Mouse (Mus musculus): Measurements from ENCODE around the gene Pus7. TPM values are rescaled to one million over a fixed set of nuclear protein-coding genes. Genes with fewer than 3 reads are reported as not detected.

The Pus7 gene
- polyA plus RNA-seq, 1 experiment: 32.6 TPM

DNA sequence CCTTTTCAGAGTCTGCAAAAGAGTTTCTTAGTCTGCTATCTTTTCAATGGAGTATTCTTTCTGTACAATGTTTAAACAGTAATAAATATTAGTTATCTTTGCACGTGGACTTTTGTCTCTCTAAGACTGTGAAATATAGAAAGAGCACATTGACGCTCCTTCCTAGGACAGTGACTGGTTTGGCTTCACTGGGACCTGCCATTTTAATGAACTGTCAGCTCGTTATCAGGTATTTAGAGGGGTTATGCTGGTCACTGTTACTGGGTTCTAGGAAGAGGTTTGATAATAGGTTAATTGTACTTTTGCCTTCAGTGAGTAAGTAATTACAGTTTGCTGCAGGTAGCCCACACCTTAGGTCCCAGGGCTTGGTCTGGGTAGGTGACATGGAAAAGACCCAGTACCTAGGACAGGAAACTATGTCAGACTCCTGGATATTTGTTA is 4.9 kb upstream of the Pus7 start:
- H3K27ac ChIP-seq (ENCODE audit: insufficient read depth, low read length): no peak overlapping the region
- H3K4me3 ChIP-seq (ENCODE audit: insufficient read depth, low read length): peak overlapping the region; percentile 76
- no peaks in the 10 kb centered on the region for H3K4me1 ChIP-seq (ENCODE audit: control insufficient read depth, insufficient read depth, low read length)
- TF ChIP-seq CTCF (IDR thresholded peaks at IDR 0.05; ENCODE audit: borderline replicate concordance, insufficient read depth, low read length) (no peak), POLR2A (IDR thresholded peaks at IDR 0.05; ENCODE audit: low read depth, low read length) (no peak)

DNA sequence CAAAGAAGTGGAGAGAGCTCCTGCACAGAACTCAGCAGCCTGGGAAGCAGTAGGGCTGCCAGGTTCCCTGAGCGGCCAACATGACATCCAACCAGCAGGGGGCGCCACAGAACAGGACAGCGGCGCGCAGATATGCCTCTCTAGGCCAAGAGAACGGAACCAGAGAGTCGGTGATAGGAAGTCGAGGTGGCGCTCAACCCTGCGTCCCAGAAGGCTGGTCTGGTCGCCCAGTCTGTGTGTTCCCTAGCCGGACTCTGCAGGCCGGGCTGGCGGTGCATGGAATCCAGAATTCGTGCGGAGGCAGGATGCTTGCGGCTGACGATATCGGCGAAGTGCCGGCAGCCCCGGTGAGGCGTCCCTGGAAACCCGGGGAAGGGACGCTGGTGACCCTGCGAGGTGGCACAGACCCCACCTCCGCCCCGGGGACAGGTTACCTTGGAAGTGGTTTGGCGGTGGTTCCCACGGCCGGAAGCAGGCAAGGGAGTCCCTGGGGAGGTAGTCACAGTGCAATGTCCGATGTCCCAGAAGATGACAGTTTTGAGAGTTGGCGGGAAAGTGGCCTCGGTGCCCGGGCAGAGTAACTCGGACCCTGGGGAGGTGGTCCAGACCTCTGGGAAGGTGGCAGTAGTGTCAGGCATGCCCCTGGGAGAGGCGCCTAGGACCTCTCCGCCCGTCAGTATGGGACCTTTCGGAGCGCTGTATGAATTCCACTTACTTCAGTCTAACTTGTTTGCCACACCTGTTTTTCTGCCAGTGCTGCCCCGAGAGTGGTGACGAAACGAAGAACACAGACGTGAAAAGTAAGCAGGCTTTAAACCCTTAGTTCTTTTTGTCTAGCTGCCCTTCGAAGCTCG is 4.3 kb upstream of the Pus7 start, which contains the start of gene Rint1:
Gene Rint1, plus strand, starts transcription at position 176 of the 854 bp plus-strand sequence.
- Histone ChIP-seq H3K4me1 (ENCODE audit: control insufficient read depth, insufficient read depth, low read length) (no peaks in the 10 kb centered on the region), H3K4me3 (ENCODE audit: insufficient read depth, low read length) (peak within 1 kb of the TSS; percentile 76), H3K27ac (ENCODE audit: insufficient read depth, low read length) (no peak within 1 kb of the TSS)
- TF ChIP-seq CTCF (IDR thresholded peaks at IDR 0.05; ENCODE audit: borderline replicate concordance, insufficient read depth, low read length): peak; percentile 93
- TF ChIP-seq POLR2A (IDR thresholded peaks at IDR 0.05; ENCODE audit: low read depth, low read length): peak; percentile 98

DNA sequence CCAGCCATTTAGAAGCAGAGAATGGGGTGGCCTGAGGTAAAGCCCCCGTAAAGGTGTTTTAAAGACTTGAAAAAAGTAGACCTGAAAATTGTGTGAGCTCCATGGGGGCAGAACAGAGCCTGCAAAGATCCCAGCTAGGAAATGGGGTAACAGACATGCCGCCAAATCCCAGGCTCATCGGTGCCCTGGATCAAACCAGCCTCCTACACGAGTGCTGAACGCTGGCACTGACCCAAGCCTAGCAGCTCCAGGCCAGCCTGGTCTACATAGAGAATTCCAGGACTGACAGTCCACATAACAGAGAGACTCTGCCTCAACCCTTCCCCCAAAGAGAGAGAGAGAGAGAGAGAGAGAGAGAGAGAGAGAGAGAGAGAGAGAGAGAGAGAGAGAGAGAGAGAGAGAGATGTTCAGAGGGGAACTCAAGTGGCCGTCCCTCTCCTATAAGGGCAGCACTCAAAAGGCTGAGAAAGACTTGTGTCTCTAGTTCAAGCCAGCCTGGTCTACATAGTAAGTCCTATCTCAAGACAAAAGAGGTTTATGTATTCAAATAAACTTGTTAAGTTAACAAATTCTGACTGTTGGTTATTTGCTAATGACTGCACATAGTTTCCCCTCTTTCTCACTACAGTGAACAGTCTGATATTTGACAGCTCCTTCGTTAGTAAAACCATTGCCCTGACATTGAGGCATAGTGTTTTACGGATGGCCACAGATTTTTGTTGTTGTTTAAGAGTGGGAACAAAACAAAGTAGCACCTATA is 1.3 kb downstream of the Pus7 start:
- peak overlapping the region; percentile 86 for H3K4me3 ChIP-seq (ENCODE audit: insufficient read depth, low read length)
- H3K4me1 ChIP-seq (ENCODE audit: control insufficient read depth, insufficient read depth, low read length): no peaks in the 10 kb centered on the region
- H3K27ac ChIP-seq (ENCODE audit: insufficient read depth, low read length): no peak overlapping the region
- no peak for TF ChIP-seq CTCF (IDR thresholded peaks at IDR 0.05; ENCODE audit: borderline replicate concordance, insufficient read depth, low read length)
- TF ChIP-seq POLR2A (IDR thresholded peaks at IDR 0.05; ENCODE audit: low read depth, low read length): no peak

DNA sequence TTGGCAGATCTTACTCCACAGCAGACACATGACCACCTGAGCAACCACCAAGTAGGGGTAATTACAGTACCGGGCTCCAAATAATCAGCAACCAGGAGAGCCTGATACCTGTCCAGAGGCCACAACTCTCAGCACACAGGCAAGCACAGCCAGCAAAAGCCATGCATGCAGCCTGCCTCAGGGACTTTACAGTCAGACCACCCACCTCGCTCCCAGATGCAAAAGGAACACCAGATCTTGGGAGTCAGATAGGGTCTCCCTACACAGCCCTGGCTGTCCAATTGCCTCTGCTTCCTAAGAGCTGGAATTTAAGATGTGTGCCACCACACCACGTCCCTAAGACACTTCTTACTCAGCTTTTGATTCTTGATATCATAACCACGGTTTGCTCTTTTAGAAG is 2.3 kb downstream of the Pus7 start:
- 0 out of 2 replicates have a peak overlapping the region, but pooled peaks have one; percentile 7 for H3K4me3 ChIP-seq (ENCODE audit: insufficient read depth, low read length)
- TF ChIP-seq POLR2A (IDR thresholded peaks at IDR 0.05; ENCODE audit: low read depth, low read length) (no peak), CTCF (IDR thresholded peaks at IDR 0.05; ENCODE audit: borderline replicate concordance, insufficient read depth, low read length) (no peak)

DNA sequence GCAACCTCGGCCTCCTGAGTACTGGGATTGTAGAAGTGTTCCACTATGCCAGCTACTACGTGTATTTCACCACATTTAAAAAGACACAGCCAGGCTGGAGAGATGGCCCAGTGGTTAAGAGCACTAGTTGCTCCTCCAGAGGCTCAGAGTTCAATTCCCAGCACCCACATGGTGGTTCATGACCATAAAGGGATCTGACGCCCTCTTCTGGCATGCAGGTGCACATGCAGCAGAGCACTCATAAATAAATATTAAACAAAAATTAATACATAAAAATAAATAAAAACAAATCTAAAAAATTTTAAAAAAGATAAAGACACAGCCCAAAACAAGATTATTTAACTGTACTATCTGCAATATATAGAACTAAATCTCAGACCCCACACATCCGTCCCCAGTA is 3.0 kb downstream of the Pus7 start:
- TF ChIP-seq POLR2A (IDR thresholded peaks at IDR 0.05; ENCODE audit: low read depth, low read length) (no peak), CTCF (IDR thresholded peaks at IDR 0.05; ENCODE audit: borderline replicate concordance, insufficient read depth, low read length) (no peak)
- H3K27ac ChIP-seq (ENCODE audit: insufficient read depth, low read length): no peak overlapping the region
- H3K4me3 ChIP-seq (ENCODE audit: insufficient read depth, low read length): no peak overlapping the region
- no peaks in the 10 kb centered on the region for H3K4me1 ChIP-seq (ENCODE audit: control insufficient read depth, insufficient read depth, low read length)

More for the DNA sequence above, 2.3 kb downstream of the Pus7 start:
- no peak overlapping the region for H3K27ac ChIP-seq (ENCODE audit: insufficient read depth, low read length)
- H3K4me1 ChIP-seq (ENCODE audit: control insufficient read depth, insufficient read depth, low read length): no peaks in the 10 kb centered on the region

DNA sequence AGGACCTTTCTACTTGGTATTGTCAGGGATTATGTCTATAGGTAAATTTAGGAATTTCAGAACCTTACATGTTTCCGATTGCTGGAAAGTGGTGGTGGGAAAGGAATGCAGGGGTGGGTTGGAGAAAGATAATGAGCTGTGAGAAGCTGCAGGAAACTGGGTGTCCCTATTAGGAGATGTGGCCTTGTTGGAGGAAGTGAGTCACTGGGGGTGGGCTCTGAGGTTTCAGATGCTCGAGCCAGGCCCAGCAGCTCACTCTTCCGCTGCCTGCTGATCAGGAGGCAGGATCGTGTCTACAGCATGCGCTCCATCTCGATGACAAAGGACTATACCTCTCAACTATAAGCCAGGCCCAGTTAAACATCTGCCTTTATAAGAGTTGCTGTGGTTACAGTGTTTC is 9.3 kb downstream of the Pus7 start:
- 0 out of 2 replicates have a peak, but pooled peaks have one; percentile 36 for TF ChIP-seq POLR2A (IDR thresholded peaks at IDR 0.05; ENCODE audit: low read depth, low read length)
- TF ChIP-seq CTCF (IDR thresholded peaks at IDR 0.05; ENCODE audit: borderline replicate concordance, insufficient read depth, low read length): no peak
- H3K4me3 ChIP-seq (ENCODE audit: insufficient read depth, low read length): no peak overlapping the region

DNA sequence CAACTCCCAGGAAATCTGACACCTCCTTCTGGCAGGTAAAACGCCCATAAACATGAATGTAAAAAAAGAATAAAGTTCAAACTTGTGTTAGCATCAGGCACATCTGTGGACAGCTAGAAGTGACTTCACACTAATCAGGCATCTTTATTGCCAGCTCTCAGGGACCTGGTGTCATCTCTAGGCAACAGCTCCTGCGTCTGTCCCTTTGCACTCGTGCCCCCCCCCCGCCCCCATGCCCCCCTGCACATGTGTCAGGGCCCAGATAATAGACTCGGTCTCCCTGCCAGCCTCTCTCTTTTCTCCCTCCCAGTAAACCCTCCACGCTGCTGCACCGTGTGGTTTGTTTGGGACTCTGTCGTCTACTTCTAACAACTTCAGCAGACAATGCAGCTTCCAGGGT is 12.4 kb downstream of the Pus7 start:
- TF ChIP-seq CTCF (IDR thresholded peaks at IDR 0.05; ENCODE audit: borderline replicate concordance, insufficient read depth, low read length): no peak
- no peak for TF ChIP-seq POLR2A (IDR thresholded peaks at IDR 0.05; ENCODE audit: low read depth, low read length)
- no peaks in the 10 kb centered on the region; the same call in 1 of the 2 replicates for H3K4me1 ChIP-seq (ENCODE audit: control insufficient read depth, insufficient read depth, low read length)
- no peak overlapping the region for H3K4me3 ChIP-seq (ENCODE audit: insufficient read depth, low read length)
- H3K27ac ChIP-seq (ENCODE audit: insufficient read depth, low read length): no peak overlapping the region

More for the DNA sequence above, 9.3 kb downstream of the Pus7 start:
- H3K4me1 ChIP-seq (ENCODE audit: control insufficient read depth, insufficient read depth, low read length): no peaks in the 10 kb centered on the region; the same call in 1 of the 2 replicates
- H3K27ac ChIP-seq (ENCODE audit: insufficient read depth, low read length): peak overlapping the region; percentile 48

DNA sequence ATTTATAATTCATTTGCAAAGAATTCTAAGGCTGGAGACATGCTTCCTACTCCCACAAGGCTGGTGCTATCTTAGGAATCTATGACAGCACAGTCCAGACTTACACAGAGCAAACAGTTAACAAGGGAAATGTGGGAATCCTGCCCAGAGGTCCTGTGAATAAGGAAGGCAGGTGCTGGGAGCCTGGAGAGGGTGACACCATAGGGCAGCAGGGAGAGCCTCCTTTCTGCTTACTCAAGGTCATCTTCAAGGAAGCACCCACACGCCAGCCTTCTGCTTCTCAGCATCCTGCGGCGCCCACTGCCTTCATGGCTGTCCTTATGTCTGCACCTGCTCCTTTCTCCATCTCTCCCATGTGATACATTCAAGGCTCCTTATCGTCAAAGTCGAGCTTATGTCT is 19.0 kb downstream of the Pus7 start:
- H3K4me1 ChIP-seq (ENCODE audit: control insufficient read depth, insufficient read depth, low read length): no peaks in the 10 kb centered on the region
- no peak for TF ChIP-seq POLR2A (IDR thresholded peaks at IDR 0.05; ENCODE audit: low read depth, low read length)
- TF ChIP-seq CTCF (IDR thresholded peaks at IDR 0.05; ENCODE audit: borderline replicate concordance, insufficient read depth, low read length): no peak
- H3K4me3 ChIP-seq (ENCODE audit: insufficient read depth, low read length): no peak overlapping the region
- no peak overlapping the region for H3K27ac ChIP-seq (ENCODE audit: insufficient read depth, low read length)

DNA sequence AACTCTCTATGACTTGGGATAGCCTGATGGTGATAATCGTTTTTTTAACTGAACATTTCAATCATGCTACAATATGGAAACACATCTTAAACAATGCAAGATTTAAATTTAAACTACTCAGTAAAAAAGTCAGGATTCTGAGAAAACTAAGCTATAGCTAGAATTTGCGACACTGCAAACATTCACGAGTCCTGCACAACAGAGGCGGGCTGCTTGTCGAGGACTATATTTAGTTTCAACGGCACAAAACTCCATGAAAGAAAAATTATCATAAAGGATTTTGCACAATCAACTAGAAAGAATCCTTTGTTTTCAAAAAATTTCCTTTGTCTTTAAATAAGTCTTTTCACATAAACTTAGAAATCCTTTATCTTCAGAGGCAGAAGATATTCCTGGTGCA is 21.0 kb downstream of the Pus7 start:
- no peak overlapping the region for H3K27ac ChIP-seq (ENCODE audit: insufficient read depth, low read length)
- TF ChIP-seq CTCF (IDR thresholded peaks at IDR 0.05; ENCODE audit: borderline replicate concordance, insufficient read depth, low read length) (no peak), POLR2A (IDR thresholded peaks at IDR 0.05; ENCODE audit: low read depth, low read length) (no peak)
- no peak overlapping the region for H3K4me3 ChIP-seq (ENCODE audit: insufficient read depth, low read length)
- H3K4me1 ChIP-seq (ENCODE audit: control insufficient read depth, insufficient read depth, low read length): no peaks in the 10 kb centered on the region

All from embryonic fibroblast, embryonic 13.5 days (primary cell).